Mouse (Mus musculus) thymus, postnatal 36 days (tissue): ENCODE data around the gene Grik3.

Source experiments
- DNase-seq, 2 experiments: peaks; one replicate each; pipeline ENCODE4 v3.0.0; 2022; ENCODE audit warnings: mixed read lengths in 2 of 2

The Grik3 gene

GRCm38 (mm10) chr4:125492706-125493105, 2.2 kb downstream of the Grik3 start:
- DNase-seq, result no peak

- DNase-seq, result no peak
Measured at GRCm38 (mm10) chr4:125493124-125493523, 2.6 kb downstream of the Grik3 start.

- DNase-seq, result no peak
Measured at GRCm38 (mm10) chr4:125495477-125495876, 5.0 kb downstream of the Grik3 start.

GRCm38 (mm10) chr4:125497001-125497400, 6.5 kb downstream of the Grik3 start:
- no peak for DNase-seq

GRCm38 (mm10) chr4:125497471-125497870, 7.0 kb downstream of the Grik3 start:
- no peak for DNase-seq

GRCm38 (mm10) chr4:125498866-125499265, 8.4 kb downstream of the Grik3 start:
- DNase-seq, result no peak

GRCm38 (mm10) chr4:125502861-125503260, 12.4 kb downstream of the Grik3 start:
- no peak for DNase-seq

GRCm38 (mm10) chr4:125512434-125512833, 21.9 kb downstream of the Grik3 start:
- DNase-seq, result no peak

GRCm38 (mm10) chr4:125515646-125516045, 25.1 kb downstream of the Grik3 start:
- DNase-seq, result no peak

GRCm38 (mm10) chr4:125516612-125517011, 26.1 kb downstream of the Grik3 start:
- DNase-seq, result no peak

- no peak for DNase-seq
Measured at GRCm38 (mm10) chr4:125518861-125519260, 28.4 kb downstream of the Grik3 start.

GRCm38 (mm10) chr4:125522931-125523330, 32.4 kb downstream of the Grik3 start:
- no peak for DNase-seq

- no peak for DNase-seq
Measured at GRCm38 (mm10) chr4:125525266-125525665, 34.8 kb downstream of the Grik3 start.

GRCm38 (mm10) chr4:125526425-125526824, 35.9 kb downstream of the Grik3 start:
- no peak for DNase-seq

GRCm38 (mm10) chr4:125533965-125534364, 43.5 kb downstream of the Grik3 start:
- DNase-seq, result no peak

- no peak for DNase-seq
Measured at GRCm38 (mm10) chr4:125534449-125534848, 43.9 kb downstream of the Grik3 start.

GRCm38 (mm10) chr4:125534991-125535401, 44.5 kb downstream of the Grik3 start:
- no peak for DNase-seq

GRCm38 (mm10) chr4:125535465-125535864, 45.0 kb downstream of the Grik3 start:
- DNase-seq, result no peak

GRCm38 (mm10) chr4:125535977-125536376, 45.5 kb downstream of the Grik3 start:
- DNase-seq, result no peak

- no peak for DNase-seq
Measured at GRCm38 (mm10) chr4:125538301-125538965, 47.9 kb downstream of the Grik3 start.

- no peak for DNase-seq
Measured at GRCm38 (mm10) chr4:125539617-125540016, 49.1 kb downstream of the Grik3 start.

- no peak for DNase-seq
Measured at GRCm38 (mm10) chr4:125543171-125543570, 52.7 kb downstream of the Grik3 start.

- no peak for DNase-seq
Measured at GRCm38 (mm10) chr4:125544947-125545767, 54.7 kb downstream of the Grik3 start.

GRCm38 (mm10) chr4:125545768-125546220, 55.3 kb downstream of the Grik3 start:
- no peak for DNase-seq
